Mouse (Mus musculus) CH12.LX (cell line): Measurements from ENCODE around the gene Aff3. TPM values are rescaled to one million over a fixed set of nuclear protein-coding genes. Genes with fewer than 3 reads are reported as not detected.

Experiments
- DNase-seq: peaks from one replicate; pipeline ENCODE4 v3.0.0-alpha.2; 2013; ENCODE audit errors: extremely low read depth
- H3K27ac ChIP-seq: 2 replicates; pipeline ENCODE4 v1.5.1; 2012; ENCODE audit warnings: low read depth, mild to moderate bottlenecking, control low read depth, moderate library complexity; ENCODE audit not compliant: insufficient read depth
- H3K27me3 ChIP-seq: replicated peaks from 2 replicates; pipeline ENCODE3; 2012; ENCODE audit warnings: inconsistent platforms
- H3K36me3 ChIP-seq, 2 experiments: replicated peaks in 1 of 2; 2 replicates each; pipeline versions ENCODE3 to v1.6.1; 2012; ENCODE audit warnings: inconsistent platforms in 1 of 2, low read length in 1 of 2, mild to moderate bottlenecking in 1 of 2, mixed read lengths in 1 of 2, moderate library complexity in 1 of 2; ENCODE audit not compliant: control insufficient read depth in 1 of 2, insufficient read depth in 1 of 2
- H3K4me1 ChIP-seq, 2 experiments: 2 replicates each; pipeline ENCODE4 v1.6.1; 2012; ENCODE audit warnings: inconsistent platforms in 1 of 2, moderate library complexity in 1 of 2; ENCODE audit not compliant: insufficient read depth in 2 of 2, control insufficient read depth in 1 of 2
- H3K4me2 ChIP-seq: 2 replicates; pipeline ENCODE4 v1.6.1; 2012; ENCODE audit warnings: low read depth, mild to moderate bottlenecking, control low read depth; ENCODE audit not compliant: poor library complexity, insufficient read depth, severe bottlenecking
- H3K4me3 ChIP-seq, 3 experiments: fragments of 150-350 bp in 1 of 3; sonication (generic) in 1 of 3; replicated peaks in 1 of 3; 2 replicates each; pipeline versions ENCODE3 to v1.5.1; 2011 to 2012; ENCODE audit warnings: low read depth in 2 of 3, low read length in 2 of 3, mild to moderate bottlenecking in 2 of 3, moderate library complexity in 2 of 3, control low read depth in 1 of 3, improper control_type of control experiment in 1 of 3, inconsistent platforms in 1 of 3, mixed read lengths in 1 of 3; ENCODE audit not compliant: poor library complexity in 1 of 3
- H3K79me2 ChIP-seq: replicated peaks from 2 replicates; pipeline ENCODE4 v1.6.1; 2012; ENCODE audit warnings: mild to moderate bottlenecking, moderate library complexity; ENCODE audit not compliant: control insufficient read depth, poor library complexity, insufficient read depth, severe bottlenecking; ENCODE audit errors: extremely low read depth
- H3K9ac ChIP-seq: 2 replicates; pipeline ENCODE4 v1.6.1; 2012; ENCODE audit warnings: low read depth, mild to moderate bottlenecking, control low read depth, moderate library complexity; ENCODE audit not compliant: insufficient read depth
- H3K9me3 ChIP-seq: replicated peaks from 2 replicates; pipeline ENCODE3; 2012; ENCODE audit warnings: low read length, inconsistent platforms, mixed read lengths
- BHLHE40 ChIP-seq: IDR thresholded peaks from 2 replicates; pipeline ENCODE4 v1.6.1; 2011; ENCODE audit warnings: mild to moderate bottlenecking, low read depth, low read length, improper control_type of control experiment
- ELF1 ChIP-seq: IDR thresholded peaks from 2 replicates; pipeline ENCODE4 v1.6.1; 2014; ENCODE audit warnings: low read depth, mild to moderate bottlenecking, inconsistent platforms, low read length, improper control_type of control experiment
- IRF4 ChIP-seq: IDR thresholded peaks from 2 replicates; pipeline ENCODE4 v1.6.1; 2014; ENCODE audit warnings: low read depth, mild to moderate bottlenecking, inconsistent platforms, low read length, improper control_type of control experiment
- JUND ChIP-seq: conservative IDR thresholded peaks from 2 replicates; pipeline ENCODE4 v1.6.1; 2011; ENCODE audit warnings: low read depth, low read length, improper control_type of control experiment
- KAT2A ChIP-seq: IDR thresholded peaks from 2 replicates; pipeline ENCODE4 v1.6.1; 2012; ENCODE audit warnings: low read length, improper control_type of control experiment, inconsistent platforms; ENCODE audit not compliant: insufficient replicate concordance
- MAFK ChIP-seq: IDR thresholded peaks from 2 replicates; pipeline ENCODE4 v1.6.1; 2011; ENCODE audit warnings: low read length, improper control_type of control experiment; ENCODE audit not compliant: insufficient replicate concordance
- MAZ ChIP-seq: IDR thresholded peaks from 2 replicates; pipeline ENCODE4 v1.6.1; 2012; ENCODE audit warnings: low read depth, mild to moderate bottlenecking, inconsistent platforms, low read length, improper control_type of control experiment, moderate library complexity
- NELFE ChIP-seq: IDR thresholded peaks from 2 replicates; pipeline ENCODE4 v1.6.1; 2011; ENCODE audit warnings: low read depth, low read length, improper control_type of control experiment
- PAX5 ChIP-seq: IDR thresholded peaks from 2 replicates; pipeline ENCODE4 v1.6.1; 2012; ENCODE audit warnings: low read length, inconsistent platforms, mixed read lengths
- POLR2AphosphoS2 ChIP-seq: IDR thresholded peaks from 2 replicates; pipeline ENCODE4 v1.6.1; 2011; ENCODE audit warnings: low read depth, low read length, improper control_type of control experiment
- RAD21 ChIP-seq: IDR thresholded peaks from 2 replicates; pipeline ENCODE4 v1.6.1; 2011; ENCODE audit warnings: low read depth, mild to moderate bottlenecking, low read length, improper control_type of control experiment, moderate library complexity
- SIN3A ChIP-seq: IDR thresholded peaks from 2 replicates; pipeline ENCODE4 v1.6.1; 2012; ENCODE audit warnings: low read length, improper control_type of control experiment, inconsistent platforms
- TCF12 ChIP-seq: IDR thresholded peaks from 2 replicates; pipeline ENCODE4 v1.6.1; 2014; ENCODE audit warnings: low read depth, mild to moderate bottlenecking, inconsistent platforms, low read length, improper control_type of control experiment
- USF2 ChIP-seq: conservative IDR thresholded peaks from 2 replicates; pipeline ENCODE4 v1.6.1; 2011; ENCODE audit warnings: low read depth, low read length, improper control_type of control experiment
- ZMIZ1 ChIP-seq: IDR thresholded peaks from 2 replicates; pipeline ENCODE4 v1.6.1; 2012; ENCODE audit warnings: low read depth, mild to moderate bottlenecking, inconsistent platforms, low read length, improper control_type of control experiment
- dilution Hi-C: fragments of 300-500 bp; cut with MboI; formaldehyde crosslinking; loops from 2 replicates; pipeline ENCODE4 v1.14.3; 2020; ENCODE audit warnings: low sequenced_read_pairs; ENCODE audit not compliant: extremely low pct_unique_long_range_greater_than_20kb, extremely low pct_ligation_motif_present
- in situ Hi-C: fragments of 300-500 bp; cut with MboI; formaldehyde crosslinking; loops from 3 replicates; pipeline ENCODE4 v1.14.3; 2019; ENCODE audit warnings: low sequenced_read_pairs, low pct_ligation_motif_present, low pct_unique_long_range_greater_than_20kb, mixed read lengths
- polyA plus RNA-seq: library from polyadenylated mRNA; unstranded; fragments of >175 nt; gene quantifications from 2 replicates; pipeline ENCODE4 v1.2.1, GENCODE M21; 2012; ENCODE audit warnings: low read depth; ENCODE audit not compliant: insufficient read length
- total RNA-seq, 2 experiments: library from RNA; depleted of rRNA; stranded (reverse); fragments of 300-350 nt in 1 of 2; fragments of >200 nt in 1 of 2; gene quantifications; 2 replicates each; pipeline ENCODE4 v1.2.3; 2012 to 2014

The Aff3 gene
- total and polyA plus RNA-seq, 3 experiments: 5.1 to 29.9 (median 7.7) TPM

DNA sequence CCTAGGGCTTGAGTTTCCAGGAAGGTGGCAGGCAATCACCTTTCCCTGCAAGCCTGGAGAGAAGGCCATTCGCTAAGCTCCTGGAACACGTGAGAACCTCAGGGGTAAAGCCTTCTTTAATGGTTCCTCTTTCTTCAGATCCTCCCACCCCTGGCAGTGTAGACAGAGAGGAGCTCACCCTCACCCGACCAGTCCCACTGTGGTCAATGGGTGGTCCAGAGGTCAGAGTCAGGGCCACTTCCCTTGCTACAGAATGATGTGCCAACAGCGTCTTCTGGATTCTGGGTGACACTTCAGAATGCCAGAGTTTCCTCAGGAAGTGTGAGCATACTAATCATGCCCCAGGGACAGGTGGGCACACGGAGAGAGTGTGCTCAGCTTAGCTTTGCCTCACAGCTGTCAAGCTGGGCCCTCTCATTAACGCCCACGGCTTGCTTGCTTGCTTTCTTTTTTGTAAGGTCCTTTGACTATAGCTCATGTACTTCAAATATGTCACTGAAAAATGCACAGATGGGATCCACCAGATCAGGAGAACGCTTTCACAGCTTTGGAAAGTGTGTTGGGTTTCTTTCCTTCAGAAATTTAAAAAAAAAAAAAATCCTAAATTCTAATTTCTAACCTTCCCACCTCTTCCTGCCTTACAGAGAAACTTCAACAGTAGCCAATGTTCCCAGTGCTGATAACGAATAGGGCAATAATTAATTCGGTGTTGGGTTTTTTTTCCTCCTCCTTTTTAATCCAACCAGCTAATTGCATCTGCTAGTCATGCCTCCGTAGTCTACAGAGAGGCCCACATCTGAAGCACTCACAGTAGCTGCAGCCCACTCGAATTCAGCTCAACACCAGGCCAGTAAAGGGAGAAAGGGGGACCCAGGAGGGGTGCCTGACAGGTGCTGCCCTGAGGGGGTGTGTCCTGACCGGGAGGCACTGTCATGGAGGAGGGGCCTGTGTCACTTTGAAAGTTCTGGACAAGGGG is 235.8 kb downstream of the Aff3 start:
- in situ Hi-C loops: no loop called here
- no peaks in the 10 kb centered on the region for H3K9me3 ChIP-seq

GRCm38 (mm10) chr1:38422921-38423320 is 241.8 kb downstream of the Aff3 start:
- Histone ChIP-seq H3K4me1 (no peaks in the 10 kb centered on the region), H3K27ac (no peak overlapping the region), H3K9me3 (no peaks in the 10 kb centered on the region), H3K4me3 (no peak overlapping the region), H3K36me3 (peaks cover 0 to 49% of the 10 kb centered on the region in 2 experiments), H3K79me2 (no peaks in the 10 kb centered on the region), H3K9ac (no peak overlapping the region), H3K4me2 (no peak overlapping the region), H3K27me3 (no peaks in the 10 kb centered on the region)
- DNase-seq: no peak
- in situ Hi-C loops (no loop called here), dilution Hi-C loops (no loop called here)
- no peak for TF ChIP-seq IRF4
- TF ChIP-seq BHLHE40: no peak
- no peak for TF ChIP-seq ZMIZ1
- no peak for TF ChIP-seq ELF1

More for the DNA sequence above, 235.8 kb downstream of the Aff3 start:
- peak; percentile 5 for DNase-seq
- Histone ChIP-seq H3K9ac (no peak overlapping the region), H3K4me1 (peaks cover 2 to 25% of the 10 kb centered on the region in 2 experiments; a peak in 3 of 4 replicates), H3K4me2 (no peak overlapping the region), H3K27ac (no peak overlapping the region), H3K79me2 (no peaks in the 10 kb centered on the region), H3K27me3 (no peaks in the 10 kb centered on the region), H3K4me3 (no peak overlapping the region), H3K36me3 (peaks cover 0 to 56% of the 10 kb centered on the region in 2 experiments)
- dilution Hi-C loops: no loop called here
- TF ChIP-seq POLR2AphosphoS2: no peak
- peak; percentile 17; the same call in 1 of the 2 replicates for TF ChIP-seq BHLHE40

GRCm38 (mm10) chr1:38419331-38419730 is 245.4 kb downstream of the Aff3 start:
- no peak overlapping the region for H3K4me3 ChIP-seq
- TF ChIP-seq ZMIZ1: no peak
- no peak for TF ChIP-seq SIN3A
- no peak for TF ChIP-seq MAZ
- TF ChIP-seq USF2: no peak
- TF ChIP-seq JUND: no peak
- no peak for TF ChIP-seq KAT2A
- TF ChIP-seq RAD21: no peak
- TF ChIP-seq MAFK: no peak
- no peak for TF ChIP-seq NELFE
- TF ChIP-seq TCF12: no peak
- TF ChIP-seq PAX5: no peak
- no peaks in the 10 kb centered on the region for H3K79me2 ChIP-seq
- H3K4me2 ChIP-seq: no peak overlapping the region
- peaks cover 0 to 5% of the 10 kb centered on the region in 2 experiments; a peak in 1 of 4 replicates for H3K4me1 ChIP-seq
- H3K27me3 ChIP-seq: no peaks in the 10 kb centered on the region
- no peaks in the 10 kb centered on the region for H3K9me3 ChIP-seq
- peaks cover 0 to 49% of the 10 kb centered on the region in 2 experiments for H3K36me3 ChIP-seq
- in situ Hi-C loops: no loop called here
- H3K27ac ChIP-seq: no peak overlapping the region
- H3K9ac ChIP-seq: no peak overlapping the region
- DNase-seq: no peak
- dilution Hi-C loops: no loop called here
